In the genomic region with DNA sequence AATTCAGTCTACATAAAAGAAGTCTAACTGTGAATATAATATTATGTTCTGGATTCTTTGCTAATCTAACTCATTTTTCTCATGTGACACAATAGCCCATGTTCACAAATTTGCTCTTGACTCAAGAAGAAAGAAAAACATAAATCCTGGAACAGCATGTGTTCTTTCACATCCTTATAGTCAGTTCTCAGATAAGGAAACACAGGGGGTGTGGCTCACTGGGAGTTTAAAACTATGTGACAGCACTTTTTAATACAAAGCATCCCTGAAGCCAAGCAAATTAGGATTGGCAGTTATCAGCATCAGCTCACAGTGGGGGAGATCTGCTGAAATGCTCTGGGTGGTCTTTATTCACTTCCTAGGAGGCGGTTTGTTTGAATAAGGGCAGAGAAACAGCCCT, we compare ENCODE assay signal across 20 mouse cellular contexts.
A peak's percentile ranks its signal among the peaks of the same experiment; 100 is the strongest.
DNase-seq lines count a peak whose midpoint lies in the region; ATAC-seq and TF ChIP-seq lines count a peak whose summit lies in the region.
"Had no signal": no experiment of that assay in that cellular context is flagged by ENCODE, and none has a peak within 500 bp of the region (broad histone marks: within the 10 kb centered on the region; RNA-seq: fewer than 3 reads in every experiment).

No protein-coding gene starts in this region.

- no peak overlapping the region for H3K9ac ChIP-seq in forebrain, embryonic 14.5 days (ENCODE audit: low read length)
- no peak overlapping the region for H3K9ac ChIP-seq in forebrain, postnatal 0 days
- no peak overlapping the region for H3K9ac ChIP-seq in lung, postnatal 0 days (replicated peaks; ENCODE audit: low read depth)
- H3K9ac ChIP-seq: embryonic facial prominence, embryonic 13.5 days; forebrain, embryonic 13.5 days; heart, embryonic 13.5 days; hindbrain, embryonic 14.5 days had no signal

- TF ChIP-seq EP300 in lung, postnatal 0 days (IDR thresholded peaks at IDR 0.05), result peak; percentile 64

- no peak for TF ChIP-seq CTCF in forebrain, postnatal 0 days (IDR thresholded peaks at IDR 0.05; ENCODE audit: low read depth)
- TF ChIP-seq CTCF in lung, postnatal 0 days (IDR thresholded peaks at IDR 0.05), result no peak

- ATAC-seq in forebrain, embryonic 14.5 days, result no peak
- no peak for ATAC-seq in forebrain, postnatal 0 days
- ATAC-seq in lung, postnatal 0 days, result no peak
- ATAC-seq: forebrain, embryonic 13.5 days; intestine, embryonic 16.5 days had no signal

- no peak overlapping the region for H3K4me2 ChIP-seq in forebrain, embryonic 14.5 days (ENCODE audit: low read length)
- H3K4me2 ChIP-seq in forebrain, postnatal 0 days (ENCODE audit: low read depth), result no peak overlapping the region
- no peak overlapping the region for H3K4me2 ChIP-seq in lung, postnatal 0 days (replicated peaks; ENCODE audit: low read depth, low read length)
- H3K4me2 ChIP-seq: embryonic facial prominence, embryonic 13.5 days; forebrain, embryonic 13.5 days; heart, embryonic 13.5 days; hindbrain, embryonic 14.5 days had no signal

- WGBS in forebrain, embryonic 14.5 days, result 13% methylated on average over 1 of the region's 1 CpGs
- 23% methylated on average over 1 of the region's 1 CpGs for WGBS in forebrain, postnatal 0 days
- 37% methylated on average over 1 of the region's 1 CpGs for WGBS in lung, postnatal 0 days

- H3K4me1 ChIP-seq in forebrain, embryonic 14.5 days (ENCODE audit: control insufficient read depth, insufficient read depth, low read length), result no peaks in the 10 kb centered on the region
- no peaks in the 10 kb centered on the region for H3K4me1 ChIP-seq in forebrain, postnatal 0 days (ENCODE audit: insufficient read depth)
- no peaks in the 10 kb centered on the region for H3K4me1 ChIP-seq in lung, postnatal 0 days (ENCODE audit: insufficient read depth, low read depth, low read length)
- H3K4me1 ChIP-seq: embryonic facial prominence, embryonic 13.5 days; forebrain, embryonic 13.5 days; heart, embryonic 13.5 days had no signal

- H3K27me3 ChIP-seq in forebrain, embryonic 14.5 days (replicated peaks; ENCODE audit: control insufficient read depth, insufficient read depth, low read length), result no peaks in the 10 kb centered on the region
- H3K27me3 ChIP-seq in forebrain, postnatal 0 days (ENCODE audit: insufficient read depth, low read length), result no peaks in the 10 kb centered on the region
- no peaks in the 10 kb centered on the region for H3K27me3 ChIP-seq in lung, postnatal 0 days (replicated peaks; ENCODE audit: insufficient read depth, low read length)
- H3K27me3 ChIP-seq: embryonic facial prominence, embryonic 13.5 days; forebrain, embryonic 13.5 days; heart, embryonic 13.5 days had no signal

- DNase-seq in forebrain, embryonic 14.5 days (ENCODE audit: low spot score), result peak; percentile 3
- DNase-seq in forebrain, postnatal 0 days, result no peak
- peak; percentile 25 for DNase-seq in lung, postnatal 0 days (ENCODE audit: low spot score)
- no peak for DNase-seq in lung, postnatal 4 days
- DNase-seq in mesoderm, embryonic 11.5 days (ENCODE audit: low read depth, low spot score), result peak; percentile 1
- DNase-seq in retina, postnatal 1 day, result peak; percentile 47
- DNase-seq in urinary bladder, postnatal 25 days (ENCODE audit: low spot score), result no peak
- DNase-seq: adrenal gland, adult 2 months; adrenal gland, postnatal 36 days; cerebellum, adult 11-12 months; cerebellum, adult 9-10 months; cerebellum, postnatal 25 days; gastrocnemius, postnatal 36 days; heart, adult 11 months; heart, postnatal 36 days had no signal

- H3K9me3 ChIP-seq in forebrain, embryonic 14.5 days (replicated peaks; ENCODE audit: control insufficient read depth, low read length), result no peaks in the 10 kb centered on the region
- H3K9me3 ChIP-seq in forebrain, postnatal 0 days (ENCODE audit: low read length), result no peaks in the 10 kb centered on the region
- H3K9me3 ChIP-seq in lung, postnatal 0 days (ENCODE audit: low read length), result no peaks in the 10 kb centered on the region
- H3K9me3 ChIP-seq: embryonic facial prominence, embryonic 13.5 days; forebrain, embryonic 13.5 days had no signal

- no peak overlapping the region for H3K4me3 ChIP-seq in forebrain, embryonic 14.5 days (ENCODE audit: low read depth, low read length)
- H3K4me3 ChIP-seq in forebrain, postnatal 0 days (ENCODE audit: low read depth, low read length), result no peak overlapping the region
- H3K4me3 ChIP-seq in lung, postnatal 0 days (ENCODE audit: low read depth, low read length), result no peak overlapping the region
- H3K4me3 ChIP-seq: embryonic facial prominence, embryonic 13.5 days; forebrain, embryonic 13.5 days; heart, embryonic 13.5 days had no signal

- H3K27ac ChIP-seq in forebrain, embryonic 14.5 days (ENCODE audit: low read depth, low read length), result no peak overlapping the region
- no peak overlapping the region for H3K27ac ChIP-seq in forebrain, postnatal 0 days (ENCODE audit: low read depth, low read length)
- no peak overlapping the region for H3K27ac ChIP-seq in lung, postnatal 0 days (ENCODE audit: low read length)
- H3K27ac ChIP-seq: embryonic facial prominence, embryonic 13.5 days; forebrain, embryonic 13.5 days; heart, embryonic 13.5 days; hindbrain, embryonic 14.5 days had no signal

- no peaks in the 10 kb centered on the region for H3K36me3 ChIP-seq in forebrain, embryonic 14.5 days (ENCODE audit: control insufficient read depth, insufficient read depth, low read length)
- no peaks in the 10 kb centered on the region for H3K36me3 ChIP-seq in forebrain, postnatal 0 days (ENCODE audit: insufficient read depth)
- no peaks in the 10 kb centered on the region for H3K36me3 ChIP-seq in lung, postnatal 0 days (ENCODE audit: insufficient read depth, low read length)
- H3K36me3 ChIP-seq: embryonic facial prominence, embryonic 13.5 days; heart, embryonic 13.5 days had no signal

Comparison
In these comparisons a context has a peak if more than half of its experiments do, and no peak if none do; other contexts are left out.
1. DNase-seq: peak in forebrain, embryonic 14.5 days (single experiment), lung, postnatal 0 days (single experiment), mesoderm, embryonic 11.5 days (single experiment) and retina, postnatal 1 day (single experiment); none in forebrain, postnatal 0 days (single experiment), lung, postnatal 4 days (0 of 2) and urinary bladder, postnatal 25 days (single experiment).